Mouse (Mus musculus) testis, adult 2 months (tissue): Measurements from ENCODE around the gene Plekha7.

Experiments
- CTCF ChIP-seq: fragments of 200-500 bp; IDR thresholded peaks from 2 replicates; pipeline ENCODE4 v1.5.1; 2012; ENCODE audit warnings: low read depth, mild to moderate bottlenecking, inconsistent platforms, low read length, moderate library complexity; ENCODE audit not compliant: control insufficient read depth, insufficient read depth, insufficient replicate concordance
- POLR2A ChIP-seq: fragments of 200-500 bp; IDR thresholded peaks from 2 replicates; pipeline ENCODE4 v1.6.1; 2012; ENCODE audit warnings: low read depth, mild to moderate bottlenecking, inconsistent platforms, low read length, moderate library complexity; ENCODE audit not compliant: control insufficient read depth

DNA sequence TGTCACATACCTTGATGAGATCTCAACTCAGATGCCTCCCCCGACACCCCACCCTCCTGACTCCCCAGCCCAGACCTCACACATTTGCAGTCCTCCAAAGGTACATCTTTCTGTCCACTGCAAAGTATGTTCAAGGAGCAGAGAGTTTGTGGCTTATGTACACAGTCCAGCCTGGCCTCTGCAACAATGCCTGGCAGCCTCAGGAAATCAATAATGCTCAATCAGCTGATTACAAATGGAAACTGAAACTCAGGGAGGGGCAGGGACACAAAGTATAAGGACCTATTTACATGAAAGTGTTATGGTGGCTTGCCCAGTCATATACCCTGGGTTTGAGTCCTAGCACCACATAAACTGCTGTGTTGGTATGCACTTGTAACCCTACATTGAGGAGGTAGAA lies 23.0 kb downstream of the Plekha7 start:
- TF ChIP-seq CTCF: no peak
- TF ChIP-seq POLR2A: no peak
